Mouse (Mus musculus): ENCODE data around the gene Cntd1. TPM values are rescaled to one million over a fixed set of nuclear protein-coding genes. Genes with fewer than 3 reads are reported as not detected.

Gene Cntd1
- total RNA-seq, 2 experiments from 2014 or later = 0.29 to 0.56 TPM

- H3K27ac ChIP-seq = peak overlapping the region; percentile 92
- no peak for TF ChIP-seq CTCF (conservative IDR thresholded peaks at IDR 0.05)
- no peak for DNase-seq (ENCODE audit: low spot score in 2 of 2)
Measured at GRCm38 (mm10) chr11:101245071-101245470, 33.7 kb upstream of the Cntd1 start.

GRCm38 (mm10) chr11:101245855-101246701 lies 32.7 kb upstream of the Cntd1 start, which contains the start of gene Ramp2:
Gene Ramp2, plus strand, starts transcription at chr11:101246028.
- Histone ChIP-seq H3K27ac (peak within 1 kb of the TSS; percentile 92), H3K4me3 (peak within 1 kb of the TSS; percentile 85)
- no peak; the same call in 1 of the 2 replicates for TF ChIP-seq CTCF (conservative IDR thresholded peaks at IDR 0.05)
- peak in 1 of 2 experiments; percentile 32 for DNase-seq (ENCODE audit: low spot score in 2 of 2)

More at GRCm38 (mm10) chr11:101245071-101245470, 33.7 kb upstream of the Cntd1 start:
- H3K4me3 ChIP-seq = no peak overlapping the region

- Histone ChIP-seq H3K27ac (peak overlapping the region; percentile 92), H3K4me3 (peak overlapping the region; percentile 85)
- no peak for DNase-seq (ENCODE audit: low spot score in 2 of 2)
- no peak; the same call in 1 of the 2 replicates for TF ChIP-seq CTCF (conservative IDR thresholded peaks at IDR 0.05)
Measured at GRCm38 (mm10) chr11:101246702-101247012, 32.2 kb upstream of the Cntd1 start.

GRCm38 (mm10) chr11:101247521-101248030 lies 31.2 kb upstream of the Cntd1 start:
- H3K27ac ChIP-seq = peak overlapping the region; percentile 92
- DNase-seq (ENCODE audit: low spot score in 2 of 2) = no peak
- no peak for TF ChIP-seq CTCF (conservative IDR thresholded peaks at IDR 0.05)
- peak overlapping the region; percentile 85 for H3K4me3 ChIP-seq

GRCm38 (mm10) chr11:101248258-101248994 lies 30.4 kb upstream of the Cntd1 start:
- H3K27ac ChIP-seq = peak overlapping the region; percentile 92
- TF ChIP-seq CTCF (conservative IDR thresholded peaks at IDR 0.05) = peak; percentile 78
- peak; percentile 62 for DNase-seq (ENCODE audit: low spot score in 2 of 2)
- H3K4me3 ChIP-seq = no peak overlapping the region; the same call in 1 of the 2 replicates

GRCm38 (mm10) chr11:101251031-101251430 lies 27.8 kb upstream of the Cntd1 start:
- TF ChIP-seq CTCF (conservative IDR thresholded peaks at IDR 0.05) = no peak
- no peak for DNase-seq (ENCODE audit: low spot score in 2 of 2)
- Histone ChIP-seq H3K4me3 (no peak overlapping the region), H3K27ac (no peak overlapping the region)

- no peak for DNase-seq (ENCODE audit: low spot score in 2 of 2)
- Histone ChIP-seq H3K4me3 (peak overlapping the region; percentile 81), H3K27ac (peak overlapping the region; percentile 96)
- TF ChIP-seq CTCF (conservative IDR thresholded peaks at IDR 0.05) = no peak
Measured at GRCm38 (mm10) chr11:101252941-101253340, 25.9 kb upstream of the Cntd1 start.

GRCm38 (mm10) chr11:101253613-101254389 lies 25.0 kb upstream of the Cntd1 start, which contains the start of gene Vps25:
Gene Vps25, plus strand, starts transcription at chr11:101253707.
- H3K27ac ChIP-seq = peak within 1 kb of the TSS; percentile 96
- peak within 1 kb of the TSS; percentile 81 for H3K4me3 ChIP-seq
- DNase-seq (ENCODE audit: low spot score in 2 of 2) = peak; percentile 84 to 87
- TF ChIP-seq CTCF (conservative IDR thresholded peaks at IDR 0.05) = peak; percentile 42

GRCm38 (mm10) chr11:101255826-101256775 lies 22.7 kb upstream of the Cntd1 start:
- DNase-seq (ENCODE audit: low spot score in 2 of 2) = no peak
- no peak for TF ChIP-seq CTCF (conservative IDR thresholded peaks at IDR 0.05)
- H3K27ac ChIP-seq = no peak overlapping the region
- H3K4me3 ChIP-seq = no peak overlapping the region

- peak; percentile 71 to 83 for DNase-seq (ENCODE audit: low spot score in 2 of 2)
- H3K27ac ChIP-seq = peak overlapping the region; percentile 81
- H3K4me3 ChIP-seq = no peak overlapping the region
- TF ChIP-seq CTCF (conservative IDR thresholded peaks at IDR 0.05) = peak; percentile 6; the same call in 1 of the 2 replicates
Measured at GRCm38 (mm10) chr11:101259261-101259712, 19.5 kb upstream of the Cntd1 start.
